Mouse (Mus musculus) heart, adult 2 months (tissue): ENCODE results near the gene Pcdh15.

Experiments
- CTCF ChIP-seq: fragments of 200-600 bp; IDR thresholded peaks from 2 replicates; pipeline ENCODE4 v1.8.1; 2022; ENCODE audit warnings: antibody characterized with exemption, mild to moderate bottlenecking, moderate library complexity
- POLR2A ChIP-seq: fragments of 200-500 bp; IDR thresholded peaks from 2 replicates; pipeline ENCODE4 v1.6.1; 2011; ENCODE audit warnings: mild to moderate bottlenecking, low read depth, low read length, control low read depth; ENCODE audit not compliant: insufficient read depth

DNA sequence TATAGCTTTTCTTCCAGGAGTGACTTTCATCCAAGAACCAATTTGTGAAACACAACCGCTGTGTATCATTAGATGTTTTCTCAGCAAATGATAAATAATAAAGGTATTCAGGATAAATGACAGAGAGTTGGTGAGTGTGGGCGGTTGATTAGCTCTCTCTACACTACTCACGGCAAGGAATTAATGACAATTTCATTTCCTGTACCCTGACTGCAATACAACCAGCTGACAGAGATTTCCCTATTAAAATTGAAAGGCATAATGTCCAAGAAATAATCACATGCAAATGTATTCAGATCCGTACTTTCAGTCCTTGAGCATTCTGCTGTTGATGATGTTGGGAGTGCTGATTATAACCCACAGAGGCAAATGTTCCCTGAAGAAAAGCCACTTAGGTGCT, 181.3 kb downstream of the Pcdh15 start:
- TF ChIP-seq CTCF, result no peak
- no peak for TF ChIP-seq POLR2A
